Mouse (Mus musculus): ENCODE results near the gene Usp3.

DNA sequence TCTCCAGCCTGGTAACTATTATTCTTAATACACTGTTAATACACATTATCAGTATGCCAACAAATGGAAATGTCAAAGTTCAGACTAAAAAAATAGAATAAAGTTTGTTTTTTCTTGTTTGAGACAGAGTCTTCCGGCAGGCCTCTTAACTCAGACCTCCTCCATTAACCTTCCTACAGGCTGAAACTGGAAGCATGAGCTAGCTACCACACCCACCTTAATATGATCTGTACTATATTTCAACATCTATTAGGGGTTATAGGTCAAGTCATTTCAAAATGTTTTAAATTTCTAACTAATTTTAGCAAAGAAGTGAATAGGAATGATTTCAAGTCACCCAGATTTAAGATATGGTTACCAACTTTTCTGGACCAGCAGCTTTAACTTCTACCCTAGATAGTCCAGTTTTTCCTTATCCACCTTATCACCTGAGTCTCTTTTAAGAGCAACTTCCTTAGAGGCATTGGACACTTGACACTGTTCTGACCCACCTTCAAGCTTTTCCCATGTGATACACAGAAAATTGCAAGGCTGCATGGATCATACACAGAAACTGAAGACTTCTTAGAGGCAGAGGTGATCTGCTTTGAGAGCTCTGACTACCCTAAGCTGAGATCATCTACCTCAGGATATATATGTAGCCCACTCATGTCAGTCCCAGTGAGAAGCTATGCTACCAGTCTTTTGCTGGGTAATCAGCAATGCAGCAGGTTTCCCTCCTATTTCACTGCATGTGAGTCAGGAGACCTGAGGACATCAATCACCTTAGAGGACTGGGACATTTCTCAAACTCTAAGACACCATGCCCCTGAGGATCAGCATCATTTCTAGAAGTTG, 17.7 kb downstream of the Usp3 start:
- TF ChIP-seq CTCF (IDR thresholded peaks at IDR 0.05; ENCODE audit: borderline replicate concordance, control insufficient read depth, extremely low read depth, insufficient read depth, low read length, poor library complexity) (no peak), POLR2A (IDR thresholded peaks at IDR 0.05; ENCODE audit: control insufficient read depth, extremely low read depth, insufficient read depth, low read length, poor library complexity) (no peak)
